Mouse (Mus musculus): ENCODE data around the gene Cln5.

Gene Cln5

DNA sequence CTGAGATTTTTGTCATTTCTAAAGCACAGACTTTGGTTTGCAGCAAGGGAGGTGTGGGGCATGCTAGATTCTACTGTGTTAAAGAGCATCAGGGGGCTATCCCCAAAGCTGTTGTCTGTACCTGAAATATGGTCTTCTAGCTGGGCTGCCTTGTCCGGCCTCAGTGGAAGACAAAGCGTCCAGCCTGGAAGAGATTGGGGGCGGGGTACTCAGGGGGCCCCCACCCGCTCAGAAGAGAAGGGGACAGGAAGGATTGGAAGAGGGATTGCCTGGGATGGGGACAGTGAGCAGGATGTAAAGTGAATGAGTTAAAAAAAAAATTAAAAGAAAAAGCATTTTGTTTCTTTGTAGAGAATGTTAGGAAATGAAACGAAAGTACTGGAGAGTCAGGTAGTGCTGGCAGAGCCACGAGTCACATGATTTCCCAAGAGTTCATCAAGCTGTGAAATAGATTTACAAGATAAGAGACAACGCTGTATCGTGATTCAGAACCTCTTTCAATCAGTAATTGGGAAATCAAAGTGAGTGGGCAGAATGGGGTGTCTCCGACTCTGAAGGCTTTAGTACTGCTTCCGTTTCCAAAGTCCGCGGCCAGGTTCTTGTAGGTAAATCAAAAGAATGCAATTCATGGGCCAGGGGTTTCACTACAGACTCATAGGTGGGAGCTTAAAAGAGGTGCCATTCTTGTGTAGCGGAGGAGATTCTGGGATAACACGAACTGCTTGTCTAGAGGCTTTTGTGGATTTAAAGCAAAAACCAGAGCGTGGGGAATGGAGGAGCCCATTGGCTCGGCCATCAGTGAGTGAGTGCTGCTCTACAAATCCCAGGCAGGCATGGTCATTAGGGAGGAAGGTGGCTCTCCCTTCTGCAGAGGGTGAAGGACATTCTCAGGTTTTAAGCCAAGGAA is 8.2 kb downstream of the Cln5 start:
- DNase-seq (ENCODE audit: low spot score), result no peak

DNA sequence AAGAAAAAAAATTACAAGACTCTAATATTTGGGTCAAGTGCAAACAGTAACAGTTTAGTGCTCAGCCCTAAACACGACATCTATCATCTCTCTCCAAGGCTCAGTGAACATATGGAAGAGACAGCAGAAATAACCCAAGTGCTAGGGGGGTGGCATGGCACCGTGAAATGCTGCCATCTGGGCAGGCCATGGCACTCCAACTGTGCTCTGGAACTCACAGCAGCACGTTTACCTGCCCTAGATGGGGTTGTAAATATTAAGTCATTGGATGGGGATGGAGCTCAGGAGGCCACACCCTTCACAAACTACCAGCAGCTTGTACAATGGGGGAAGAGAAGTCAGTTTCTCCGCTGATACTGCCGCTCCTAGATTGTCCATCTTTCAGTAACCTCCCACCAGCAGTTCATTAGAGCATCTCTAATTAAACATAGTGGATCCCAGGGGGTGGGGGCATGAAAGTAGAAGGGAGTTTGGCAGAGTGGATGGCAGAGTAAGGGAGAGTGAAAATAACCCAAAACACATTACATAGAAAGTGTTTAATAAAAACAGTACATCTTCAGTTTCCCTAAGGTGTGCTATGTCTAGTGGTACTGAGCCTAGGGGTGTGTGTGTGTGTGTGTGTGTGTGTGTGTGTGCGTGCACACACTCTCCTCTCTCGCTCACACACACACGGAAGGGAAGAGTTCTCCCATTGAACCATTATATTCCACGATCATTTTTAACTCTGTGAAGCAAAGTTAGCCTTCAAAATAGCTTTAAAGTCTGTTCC is 9.4 kb downstream of the Cln5 start:
- no peak for DNase-seq (ENCODE audit: low spot score)

GRCm38 (mm10) chr14:103085840-103086533 is 16.0 kb downstream of the Cln5 start:
- DNase-seq (ENCODE audit: low spot score), result no peak

- DNase-seq (ENCODE audit: low spot score), result peak; percentile 81
Observed at GRCm38 (mm10) chr14:103086671-103087324, 16.8 kb downstream of the Cln5 start.

- no peak for DNase-seq (ENCODE audit: low spot score)
Observed at GRCm38 (mm10) chr14:103087846-103088245, 17.8 kb downstream of the Cln5 start.

- peak; percentile 74 for DNase-seq (ENCODE audit: low spot score)
Observed at GRCm38 (mm10) chr14:103088624-103089023, 18.6 kb downstream of the Cln5 start.

DNA sequence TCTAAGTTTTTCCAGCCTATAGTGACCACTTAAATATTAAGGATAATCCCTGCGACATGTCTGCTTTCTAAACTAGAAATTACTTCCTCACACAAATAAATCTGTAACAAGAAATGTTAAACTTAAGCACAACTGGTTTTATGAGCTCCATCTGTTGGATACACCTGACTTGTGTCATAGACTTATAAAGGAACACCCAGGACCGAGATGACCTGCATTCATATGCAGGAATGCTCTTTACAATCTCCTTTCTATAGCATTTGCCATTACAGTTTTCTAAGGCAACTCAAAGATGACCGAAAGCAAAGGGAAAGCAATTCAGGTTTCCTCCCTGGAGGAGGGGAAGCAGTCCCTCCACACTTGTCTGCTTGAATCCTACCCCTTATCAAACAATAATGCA is 23.2 kb downstream of the Cln5 start:
- no peak for DNase-seq (ENCODE audit: low spot score)

DNA sequence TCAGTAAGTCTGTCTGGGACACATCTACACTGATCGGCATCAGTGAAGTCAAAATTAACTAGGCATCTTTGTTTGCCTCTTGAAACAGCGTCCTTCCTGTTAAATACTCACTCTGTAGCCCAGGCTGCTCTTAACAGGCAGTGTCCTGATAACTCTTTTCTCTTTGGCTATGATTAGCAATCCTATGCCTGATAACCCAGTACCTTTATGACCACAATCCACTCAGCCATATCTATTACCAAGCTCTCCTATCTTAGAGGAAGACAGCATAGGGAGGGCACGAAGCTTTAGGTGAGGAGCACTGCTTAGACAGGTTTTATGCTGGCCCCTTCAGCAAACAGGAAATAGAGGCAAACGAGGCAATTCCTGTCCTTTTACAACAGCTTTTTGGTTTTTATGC is 23.7 kb downstream of the Cln5 start:
- no peak for DNase-seq (ENCODE audit: low spot score)

DNA sequence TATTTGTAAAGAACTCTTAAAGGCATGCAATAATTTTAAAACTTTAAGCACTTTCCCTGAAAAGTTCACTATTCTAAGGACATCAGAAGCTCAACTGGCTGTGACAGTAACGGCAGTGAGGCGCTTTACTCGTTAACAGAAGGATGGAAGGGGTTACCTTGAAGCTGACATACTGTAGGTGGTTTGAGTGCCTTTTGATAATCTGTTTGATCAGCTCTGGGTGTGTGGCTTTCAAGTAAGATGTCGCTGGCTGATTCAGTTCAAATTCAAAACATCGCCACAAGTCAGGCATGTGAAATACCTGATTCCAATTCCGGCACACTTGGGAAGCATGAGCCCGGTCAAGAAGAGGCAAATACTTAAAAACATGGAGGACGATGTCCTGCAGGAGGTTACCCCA is 25.0 kb downstream of the Cln5 start:
- DNase-seq (ENCODE audit: low spot score), result no peak

GRCm38 (mm10) chr14:103095826-103096225 is 25.8 kb downstream of the Cln5 start:
- DNase-seq (ENCODE audit: low spot score), result no peak

- DNase-seq (ENCODE audit: low spot score), result no peak
Observed at GRCm38 (mm10) chr14:103096621-103097020, 26.6 kb downstream of the Cln5 start.

GRCm38 (mm10) chr14:103098213-103098586 is 28.2 kb downstream of the Cln5 start:
- no peak for DNase-seq (ENCODE audit: low spot score)

- DNase-seq (ENCODE audit: low spot score), result peak; percentile 76
Observed at GRCm38 (mm10) chr14:103098587-103099235, 28.7 kb downstream of the Cln5 start.

- peak; percentile 76 for DNase-seq (ENCODE audit: low spot score)
Observed at GRCm38 (mm10) chr14:103099238-103099933, 29.4 kb downstream of the Cln5 start, which contains the start of gene Fbxl3. Gene Fbxl3, minus strand, starts transcription at chr14:103099566.

GRCm38 (mm10) chr14:103100296-103100695 is 30.3 kb downstream of the Cln5 start:
- DNase-seq (ENCODE audit: low spot score), result no peak

DNA sequence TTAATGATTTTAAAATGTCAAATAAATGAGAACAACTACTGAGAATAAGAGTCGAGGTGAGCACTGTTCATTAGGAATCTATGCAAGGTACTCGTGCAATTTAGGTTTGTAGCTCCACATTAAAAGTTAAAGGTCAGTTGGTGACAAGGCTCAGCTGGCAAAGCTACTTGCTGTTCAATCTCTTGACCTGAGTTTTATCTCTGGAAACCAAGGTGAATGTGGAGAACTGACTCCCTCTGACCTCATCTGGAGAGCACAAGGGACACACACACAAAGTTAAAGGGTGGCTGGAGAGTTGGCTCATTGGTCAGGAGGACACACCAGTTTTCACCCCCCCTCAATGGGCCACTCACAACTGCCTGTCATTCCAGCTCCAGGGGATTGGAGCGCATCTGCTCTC is 31.2 kb downstream of the Cln5 start:
- DNase-seq (ENCODE audit: low spot score), result no peak

DNA sequence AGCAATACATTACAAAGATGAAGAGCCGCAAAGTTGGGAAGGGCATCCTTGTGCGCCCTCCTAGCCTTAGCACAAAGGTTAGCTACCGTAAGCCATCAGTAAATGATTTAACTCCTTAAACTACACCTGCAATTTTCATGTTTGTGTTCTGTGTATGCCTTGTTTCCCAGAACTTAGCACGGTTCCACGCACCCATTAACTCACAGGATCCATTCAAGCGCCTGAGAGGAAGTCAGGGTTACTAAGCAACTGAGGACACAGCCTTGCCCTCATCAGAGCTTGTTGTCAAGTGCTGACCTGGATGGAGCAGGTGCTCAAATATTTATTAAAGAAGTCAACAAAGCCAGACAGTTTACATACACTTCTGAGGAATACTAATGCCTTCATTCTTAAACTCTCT is 32.2 kb downstream of the Cln5 start:
- DNase-seq (ENCODE audit: low spot score), result no peak

GRCm38 (mm10) chr14:103102731-103103335 is 32.8 kb downstream of the Cln5 start:
- no peak for DNase-seq (ENCODE audit: low spot score)

- no peak for DNase-seq (ENCODE audit: low spot score)
Observed at GRCm38 (mm10) chr14:103106301-103106700, 36.3 kb downstream of the Cln5 start.

GRCm38 (mm10) chr14:103109971-103110370 is 40.0 kb downstream of the Cln5 start:
- no peak for DNase-seq (ENCODE audit: low spot score)

All from c-Kit-positive CD71-positive TER-119-positive erythroid progenitor cells, embryonic 14.5 days (primary cell).